Mouse (Mus musculus) frontal cortex, postnatal 36 days (tissue): ENCODE results near the gene Dnmt3l.
"Not testable (repeated sequence)": the region's sequence is repeated elsewhere in the genome, so short reads cannot be mapped to it uniquely, and the experiment has no call there.

Experiments used
- DNase-seq, 2 experiments: peaks; one replicate each; pipeline ENCODE4 v3.0.0; 2022; ENCODE audit warnings: low spot score in 2 of 2

Dnmt3l gene

GRCm38 (mm10) chr10:78084073-78084472 lies 42.3 kb downstream of the Dnmt3l start:
- no peak for DNase-seq

GRCm38 (mm10) chr10:78085711-78086110 lies 44.0 kb downstream of the Dnmt3l start:
- no peak for DNase-seq

- DNase-seq = no peak
Measured at GRCm38 (mm10) chr10:78086444-78087061, 44.8 kb downstream of the Dnmt3l start.

GRCm38 (mm10) chr10:78087101-78087511 lies 45.4 kb downstream of the Dnmt3l start:
- no peak for DNase-seq

GRCm38 (mm10) chr10:78090246-78090645 lies 48.5 kb downstream of the Dnmt3l start:
- DNase-seq = no peak

GRCm38 (mm10) chr10:78090706-78091491 lies 49.2 kb downstream of the Dnmt3l start:
- no peak for DNase-seq

GRCm38 (mm10) chr10:78091865-78092724 lies 50.3 kb downstream of the Dnmt3l start:
- no peak for DNase-seq

GRCm38 (mm10) chr10:78092725-78093029 lies 50.9 kb downstream of the Dnmt3l start:
- no peak for DNase-seq

- DNase-seq = no peak
Measured at GRCm38 (mm10) chr10:78095221-78095620, 53.5 kb downstream of the Dnmt3l start.

GRCm38 (mm10) chr10:78095954-78096931 lies 54.5 kb downstream of the Dnmt3l start:
- no peak for DNase-seq

- not testable (repeated sequence) for DNase-seq
Measured at GRCm38 (mm10) chr10:78099860-78100259, 58.1 kb downstream of the Dnmt3l start.

GRCm38 (mm10) chr10:78100989-78101780 lies 59.4 kb downstream of the Dnmt3l start:
- no peak for DNase-seq

- DNase-seq = peak in 1 of 2 experiments; percentile 10
Measured at GRCm38 (mm10) chr10:78104555-78105490, 63.1 kb downstream of the Dnmt3l start.

GRCm38 (mm10) chr10:78105548-78105947 lies 63.8 kb downstream of the Dnmt3l start:
- DNase-seq = peak; percentile 31 to 42
